9 mouse cellular contexts compared by ENCODE assay signal in the genomic region with DNA sequence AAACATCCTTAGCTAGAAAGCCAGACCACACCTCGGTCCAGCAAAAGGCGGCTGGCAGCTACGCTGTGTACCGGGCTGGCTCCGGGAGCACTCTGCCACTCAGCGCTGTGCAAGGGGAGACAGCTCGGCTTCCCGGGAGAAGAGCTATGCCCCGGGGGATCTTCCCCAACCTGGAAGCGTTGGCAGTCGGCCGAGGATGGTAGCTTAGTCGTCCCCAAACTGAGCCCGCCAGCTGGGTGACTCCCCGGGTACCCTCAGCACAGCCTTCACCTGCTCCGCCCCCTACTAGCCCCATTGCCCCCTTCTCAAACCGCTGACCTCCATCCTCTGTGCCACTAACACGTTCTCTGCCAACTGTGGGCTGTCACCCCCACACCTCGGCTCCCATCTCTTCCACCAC. TPM values are rescaled to one million over a fixed set of nuclear protein-coding genes. Genes with fewer than 3 reads are reported as not detected.
DNase-seq lines count a peak whose midpoint lies in the region; ATAC-seq and TF ChIP-seq lines count a peak whose summit lies in the region.
"Had no signal": no experiment of that assay in that cellular context is flagged by ENCODE, and none has a peak within 500 bp of the region (broad histone marks: within the 10 kb centered on the region; RNA-seq: fewer than 3 reads in every experiment).

No protein-coding gene starts in this region.

- TF ChIP-seq POLR2A in testis, adult 2 months (IDR thresholded peaks at IDR 0.05; ENCODE audit: control insufficient read depth, low read depth, low read length) = no peak

- TF ChIP-seq CTCF in gastrocnemius, adult 2 months (IDR thresholded peaks at IDR 0.05) = no peak
- TF ChIP-seq CTCF in testis, adult 2 months (IDR thresholded peaks at IDR 0.05; ENCODE audit: control insufficient read depth, insufficient read depth, insufficient replicate concordance, low read depth, low read length) = no peak

- under 1% methylated on average over 19 of the region's 19 CpGs for WGBS in limb, embryonic 15.5 days
- 7% methylated on average over 19 of the region's 19 CpGs for WGBS in stomach, embryonic 16.5 days

- no peak for ATAC-seq in limb, embryonic 15.5 days (ENCODE audit: insufficient number of reproducible peaks, low FRiP score, low TSS enrichment, low read depth)
- no peak; the same call in 1 of the 2 replicates for ATAC-seq in stomach, embryonic 16.5 days (ENCODE audit: insufficient read depth, low FRiP score)

- no peak overlapping the region for H3K27ac ChIP-seq in gastrocnemius, adult 2 months
- H3K27ac ChIP-seq in testis, adult 2 months (ENCODE audit: control insufficient read depth, insufficient read depth, low read depth, low read length) = no peak overlapping the region
- H3K27ac ChIP-seq in limb, embryonic 15.5 days = no peak overlapping the region
- no peak overlapping the region for H3K27ac ChIP-seq in stomach, embryonic 16.5 days (ENCODE audit: low read length)

- H3K27me3 ChIP-seq in testis, adult 2 months (ENCODE audit: control insufficient read depth, insufficient read depth, low read length) = no peaks in the 10 kb centered on the region
- peaks cover 84% of the 10 kb centered on the region for H3K27me3 ChIP-seq in limb, embryonic 15.5 days
- H3K27me3 ChIP-seq in stomach, embryonic 16.5 days (ENCODE audit: control insufficient read depth, insufficient read depth, low read length) = peaks cover 61% of the 10 kb centered on the region

- no peak overlapping the region for H3K9ac ChIP-seq in limb, embryonic 15.5 days
- H3K9ac ChIP-seq in stomach, embryonic 16.5 days (ENCODE audit: low read length) = peak overlapping the region; percentile 66; the same call in 1 of the 2 replicates

- peak overlapping the region; percentile 93 for H3K4me2 ChIP-seq in limb, embryonic 15.5 days
- H3K4me2 ChIP-seq in stomach, embryonic 16.5 days (ENCODE audit: low read depth, low read length) = peak overlapping the region; percentile 83

- no peaks in the 10 kb centered on the region for H3K9me3 ChIP-seq in limb, embryonic 15.5 days
- no peaks in the 10 kb centered on the region for H3K9me3 ChIP-seq in stomach, embryonic 16.5 days (replicated peaks; ENCODE audit: control insufficient read depth, low read length)

- no peak for DNase-seq in gastrocnemius, adult 2 months
- DNase-seq in gastrocnemius, postnatal 36 days = no peak
- no peak for DNase-seq in testis, postnatal 14 days (ENCODE audit: low spot score)
- DNase-seq in T-cell, adult 2 months (ENCODE audit: low spot score) = no peak
- no peak for DNase-seq in spleen, adult 12 weeks (ENCODE audit: low spot score)

- H3K4me1 ChIP-seq in testis, adult 2 months (ENCODE audit: control insufficient read depth, insufficient read depth, low read length) = peaks cover 13% of the 10 kb centered on the region
- H3K4me1 ChIP-seq in limb, embryonic 15.5 days = peaks cover 18% of the 10 kb centered on the region
- H3K4me1 ChIP-seq in stomach, embryonic 16.5 days (ENCODE audit: control insufficient read depth, insufficient read depth, low read length) = peaks cover 14% of the 10 kb centered on the region

- no peaks in the 10 kb centered on the region for H3K36me3 ChIP-seq in testis, adult 2 months (ENCODE audit: control insufficient read depth, insufficient read depth, low read length)
- H3K36me3 ChIP-seq in limb, embryonic 15.5 days = no peaks in the 10 kb centered on the region
- no peaks in the 10 kb centered on the region for H3K36me3 ChIP-seq in stomach, embryonic 16.5 days (ENCODE audit: control insufficient read depth, insufficient read depth, low read length)

- H3K4me3 ChIP-seq in gastrocnemius, adult 2 months = peak overlapping the region; percentile 72
- H3K4me3 ChIP-seq in testis, adult 2 months (ENCODE audit: control insufficient read depth, low read depth, low read length) = peak overlapping the region; percentile 62
- H3K4me3 ChIP-seq in limb, embryonic 15.5 days = peak overlapping the region; percentile 57
- peak overlapping the region; percentile 56 for H3K4me3 ChIP-seq in stomach, embryonic 16.5 days (replicated peaks; ENCODE audit: low read length)

- intact Hi-C loops in gastrocnemius, adult 2 months (cut with DNase I) = no loop called here
- intact Hi-C loops in gastrocnemius, postnatal 36 days (cut with DNase I) = no loop called here

RNA-seq across cellular contexts. Expression of a gene that starts 0.6 kb away (rescaled TPM):
- total RNA-seq in gastrocnemius, adult 2 months (2021) = under 1 TPM in 1 of 2 experiments, not detected in 1; 0.17 TPM
- under 1 TPM in 1 of 2 experiments, not detected in 1; 0.54 TPM for total RNA-seq in gastrocnemius, postnatal 36 days (2021)
- polyA plus RNA-seq in testis, adult 2 months (2012; rRNA removed) = 3.7 and 4.6 TPM in 2 replicates
- polyA plus RNA-seq in limb, embryonic 15.5 days (2015; fragmentation: Nextera tagmentation; extraction: Ambion mirVana) = 3.5 and 4.2 TPM in 2 replicates
- polyA plus RNA-seq in stomach, embryonic 16.5 days (2015; fragmentation: Nextera tagmentation; extraction: Ambion mirVana) = 3.9 and 5.2 TPM in 2 replicates
- total RNA-seq: common myeloid progenitor, adult 5-6 weeks had no signal
